Mouse (Mus musculus): Measurements from ENCODE around the gene Parvb. TPM values are rescaled to one million over a fixed set of nuclear protein-coding genes. Genes with fewer than 3 reads are reported as not detected.

Gene Parvb
- total and polyA plus RNA-seq, 3 experiments = 0.04 to 3.9 TPM; not detected in 1

DNA sequence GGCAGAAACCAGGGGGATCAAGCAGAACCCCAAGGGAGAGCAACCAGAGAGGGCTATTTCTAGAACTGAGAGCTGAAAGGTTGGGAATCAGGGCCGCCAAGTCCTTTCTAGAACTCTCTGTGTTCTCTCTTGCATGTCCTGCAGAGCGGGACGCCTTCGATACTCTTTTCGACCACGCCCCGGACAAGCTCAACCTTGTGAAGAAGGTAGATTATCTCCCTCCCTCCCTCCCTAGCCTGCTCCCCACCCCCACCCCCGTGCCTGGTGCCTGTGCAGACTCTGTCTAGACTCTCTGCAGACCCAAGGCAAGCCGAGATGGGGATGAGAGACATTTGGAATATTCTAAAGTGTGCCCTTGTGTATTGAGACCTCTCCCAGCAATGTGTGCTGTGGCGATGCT is 71.4 kb downstream of the Parvb start:
- H3K9me3 ChIP-seq (replicated peaks) = peaks cover 71% of the 10 kb centered on the region
- no peak overlapping the region for H3K4me3 ChIP-seq (ENCODE audit: low read depth, low read length)
- H3K4me1 ChIP-seq (ENCODE audit: insufficient read depth, low read depth, low read length) = no peaks in the 10 kb centered on the region
- no peaks in the 10 kb centered on the region for H3K36me3 ChIP-seq (replicated peaks)
- H3K27me3 ChIP-seq (ENCODE audit: insufficient read depth, low read length) = no peaks in the 10 kb centered on the region
- DNase-seq (ENCODE audit: low spot score) = no peak
- no peak for ATAC-seq (ENCODE audit: extremely low read depth, insufficient number of reproducible peaks, low FRiP score, poor library complexity, severe bottlenecking)
- TF ChIP-seq GATA1 (IDR thresholded peaks at IDR 0.05; ENCODE audit: borderline replicate concordance, low read length) (no peak), CTCF (IDR thresholded peaks at IDR 0.05; ENCODE audit: low read depth, low read length) (no peak), TAL1 (conservative IDR thresholded peaks at IDR 0.05; ENCODE audit: low read depth, low read length) (no peak), GATA2 (IDR thresholded peaks at IDR 0.05; ENCODE audit: borderline replicate concordance, low read depth, low read length) (no peak), POLR2AphosphoS5 (IDR thresholded peaks at IDR 0.05; ENCODE audit: insufficient replicate concordance, low read depth, low read length) (no peak)

DNA sequence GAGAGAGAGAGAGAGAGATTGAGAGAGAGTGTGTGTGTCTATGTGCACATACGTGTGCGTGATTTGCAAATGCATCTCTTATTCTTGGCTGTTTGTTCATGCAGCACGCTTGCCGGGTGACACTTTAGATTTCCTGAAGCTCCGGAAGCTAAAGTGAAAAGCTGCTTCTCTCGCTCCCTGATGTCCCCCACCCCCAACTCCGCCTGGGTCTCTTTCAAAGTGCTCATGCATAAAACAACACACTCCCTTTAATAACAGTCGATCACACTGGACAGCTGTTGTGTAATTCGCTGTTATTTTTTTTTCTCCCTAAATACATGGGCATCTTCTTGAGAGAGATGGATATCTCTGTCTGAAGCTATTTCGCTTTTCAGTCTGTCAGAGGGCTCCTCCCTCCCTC is 73.5 kb downstream of the Parvb start:
- Histone ChIP-seq H3K27me3 (ENCODE audit: insufficient read depth, low read length) (no peaks in the 10 kb centered on the region), H3K36me3 (replicated peaks) (no peaks in the 10 kb centered on the region), H3K4me1 (ENCODE audit: insufficient read depth, low read depth, low read length) (no peaks in the 10 kb centered on the region), H3K4me3 (ENCODE audit: low read depth, low read length) (no peak overlapping the region), H3K9me3 (replicated peaks) (peaks cover 66% of the 10 kb centered on the region)
- TF ChIP-seq TAL1 (conservative IDR thresholded peaks at IDR 0.05; ENCODE audit: low read depth, low read length) = no peak
- TF ChIP-seq GATA1 (IDR thresholded peaks at IDR 0.05; ENCODE audit: borderline replicate concordance, low read length) = no peak
- no peak for TF ChIP-seq CTCF (IDR thresholded peaks at IDR 0.05; ENCODE audit: low read depth, low read length)
- ATAC-seq (ENCODE audit: extremely low read depth, insufficient number of reproducible peaks, low FRiP score, poor library complexity, severe bottlenecking) (no peak), DNase-seq (ENCODE audit: low spot score) (no peak)

DNA sequence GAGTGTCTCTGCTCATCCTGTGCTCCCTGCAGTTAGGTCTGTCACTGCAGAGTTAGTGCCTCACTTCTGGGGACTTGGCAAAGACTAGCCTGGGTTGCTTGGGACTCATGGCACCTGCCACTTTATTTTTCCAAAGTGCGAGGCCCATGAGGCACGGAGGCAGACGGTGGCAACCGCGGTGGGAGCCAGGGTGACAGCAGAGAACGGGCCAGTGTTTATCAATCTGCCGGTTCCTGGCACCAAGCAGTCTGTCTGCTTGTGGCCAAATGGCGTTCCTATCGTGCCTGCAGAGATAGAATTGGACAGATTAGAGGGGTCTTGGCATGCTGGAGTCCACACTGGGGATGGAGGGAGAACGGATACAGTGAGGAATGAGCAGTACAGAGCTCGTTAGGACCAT is 78.4 kb downstream of the Parvb start:
- TF ChIP-seq CTCF (IDR thresholded peaks at IDR 0.05; ENCODE audit: low read depth, low read length) (no peak), GATA1 (IDR thresholded peaks at IDR 0.05; ENCODE audit: borderline replicate concordance, low read length) (no peak), TAL1 (conservative IDR thresholded peaks at IDR 0.05; ENCODE audit: low read depth, low read length) (no peak), GATA2 (IDR thresholded peaks at IDR 0.05; ENCODE audit: borderline replicate concordance, low read depth, low read length) (no peak), POLR2AphosphoS5 (IDR thresholded peaks at IDR 0.05; ENCODE audit: insufficient replicate concordance, low read depth, low read length) (no peak)
- Histone ChIP-seq H3K36me3 (replicated peaks) (no peaks in the 10 kb centered on the region), H3K27me3 (ENCODE audit: insufficient read depth, low read length) (no peaks in the 10 kb centered on the region), H3K4me1 (ENCODE audit: insufficient read depth, low read depth, low read length) (no peaks in the 10 kb centered on the region), H3K4me3 (ENCODE audit: low read depth, low read length) (no peak overlapping the region), H3K9me3 (replicated peaks) (peaks cover 71% of the 10 kb centered on the region)
- ATAC-seq (ENCODE audit: extremely low read depth, insufficient number of reproducible peaks, low FRiP score, poor library complexity, severe bottlenecking) = no peak
- DNase-seq (ENCODE audit: low spot score) = no peak

DNA sequence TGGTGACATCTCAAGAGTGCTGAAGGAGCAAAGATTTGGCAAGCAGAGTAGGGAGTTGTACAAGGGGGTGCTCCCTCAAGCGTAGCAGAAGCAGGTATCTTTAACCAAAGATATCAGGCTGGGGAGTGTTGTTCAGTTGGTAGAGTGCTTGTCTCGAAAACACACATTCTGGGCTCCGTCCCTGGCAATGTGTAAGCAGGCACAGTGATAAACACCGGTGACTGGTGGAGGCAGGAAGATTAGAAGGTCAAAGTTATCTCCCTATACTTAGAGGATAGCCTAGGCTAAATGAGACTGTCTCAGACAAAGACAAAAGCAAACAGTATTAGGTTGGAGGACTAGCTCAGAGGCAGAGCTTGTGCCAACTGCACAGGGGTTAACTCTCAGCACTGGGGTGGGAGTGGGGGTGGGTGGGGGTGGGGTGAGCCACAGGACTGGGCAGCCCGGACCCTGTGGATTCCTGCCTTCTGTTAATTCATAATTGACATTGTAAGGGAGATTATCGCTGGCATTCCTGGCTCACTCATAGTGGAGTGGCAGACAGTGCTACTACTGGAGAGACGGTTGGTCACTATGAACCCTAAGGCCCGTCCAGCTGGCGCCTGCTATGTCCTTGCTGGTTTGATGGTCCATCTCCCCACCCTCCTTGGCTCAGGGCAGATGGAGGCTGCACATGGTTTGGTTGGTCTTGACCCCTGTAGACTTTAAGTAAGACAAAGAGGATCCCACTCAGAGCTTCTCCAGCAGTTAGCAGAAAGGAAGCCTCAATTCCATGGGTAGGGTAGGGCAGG is 79.6 kb downstream of the Parvb start:
- Histone ChIP-seq H3K36me3 (replicated peaks) (no peaks in the 10 kb centered on the region), H3K4me3 (ENCODE audit: low read depth, low read length) (no peak overlapping the region), H3K27me3 (ENCODE audit: insufficient read depth, low read length) (no peaks in the 10 kb centered on the region), H3K9me3 (replicated peaks) (peaks cover 77% of the 10 kb centered on the region), H3K4me1 (ENCODE audit: insufficient read depth, low read depth, low read length) (no peaks in the 10 kb centered on the region)
- ATAC-seq (ENCODE audit: extremely low read depth, insufficient number of reproducible peaks, low FRiP score, poor library complexity, severe bottlenecking) (no peak), DNase-seq (ENCODE audit: low spot score) (no peak)
- no peak for TF ChIP-seq CTCF (IDR thresholded peaks at IDR 0.05; ENCODE audit: low read depth, low read length)
- TF ChIP-seq TAL1 (conservative IDR thresholded peaks at IDR 0.05; ENCODE audit: low read depth, low read length) = no peak
- TF ChIP-seq GATA2 (IDR thresholded peaks at IDR 0.05; ENCODE audit: borderline replicate concordance, low read depth, low read length) = no peak
- TF ChIP-seq GATA1 (IDR thresholded peaks at IDR 0.05; ENCODE audit: borderline replicate concordance, low read length) = no peak
- TF ChIP-seq POLR2AphosphoS5 (IDR thresholded peaks at IDR 0.05; ENCODE audit: insufficient replicate concordance, low read depth, low read length) = no peak

DNA sequence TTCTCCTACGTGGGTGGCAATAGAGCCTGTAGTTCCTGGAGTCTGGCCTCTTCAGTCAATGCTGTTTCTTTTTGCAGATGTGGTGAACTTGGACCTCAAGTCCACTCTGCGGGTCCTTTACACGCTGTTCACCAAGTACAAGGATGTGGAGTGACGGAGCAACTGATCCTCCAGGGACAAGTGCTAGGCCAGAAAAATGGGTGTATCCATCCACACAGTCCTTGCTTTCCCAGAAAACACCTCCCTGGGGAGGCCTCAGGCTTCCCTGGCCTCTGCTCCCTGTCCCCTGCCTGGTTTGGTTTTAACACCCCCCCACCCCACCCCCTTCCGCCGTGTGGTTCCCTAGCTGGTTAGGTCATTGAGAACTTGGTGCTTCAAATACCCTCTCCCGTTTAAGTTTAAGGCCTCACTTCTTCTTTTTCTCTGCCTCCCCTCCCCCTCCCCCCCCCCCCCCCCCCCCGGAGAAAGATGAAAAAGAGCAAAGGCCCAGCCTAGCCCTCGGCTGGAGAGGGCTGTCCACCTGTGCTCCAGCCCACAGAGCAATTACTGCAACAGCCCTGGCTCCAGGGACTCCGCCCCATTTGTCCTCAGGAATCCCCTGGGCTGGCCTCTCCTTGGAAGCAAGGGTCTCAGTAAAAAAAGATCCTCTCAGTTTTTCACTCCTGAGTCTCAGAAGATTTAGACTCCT is 81.2 kb downstream of the Parvb start:
- Histone ChIP-seq H3K27me3 (ENCODE audit: insufficient read depth, low read length) (no peaks in the 10 kb centered on the region), H3K4me1 (ENCODE audit: insufficient read depth, low read depth, low read length) (no peaks in the 10 kb centered on the region), H3K36me3 (replicated peaks) (no peaks in the 10 kb centered on the region), H3K9me3 (replicated peaks) (peaks cover 82% of the 10 kb centered on the region), H3K4me3 (ENCODE audit: low read depth, low read length) (no peak overlapping the region)
- ATAC-seq (ENCODE audit: extremely low read depth, insufficient number of reproducible peaks, low FRiP score, poor library complexity, severe bottlenecking) = no peak
- TF ChIP-seq POLR2AphosphoS5 (IDR thresholded peaks at IDR 0.05; ENCODE audit: insufficient replicate concordance, low read depth, low read length) = no peak
- no peak for TF ChIP-seq GATA2 (IDR thresholded peaks at IDR 0.05; ENCODE audit: borderline replicate concordance, low read depth, low read length)
- TF ChIP-seq GATA1 (IDR thresholded peaks at IDR 0.05; ENCODE audit: borderline replicate concordance, low read length) = no peak
- no peak for TF ChIP-seq TAL1 (conservative IDR thresholded peaks at IDR 0.05; ENCODE audit: low read depth, low read length)
- TF ChIP-seq CTCF (IDR thresholded peaks at IDR 0.05; ENCODE audit: low read depth, low read length) = no peak
- DNase-seq (ENCODE audit: low spot score) = no peak

DNA sequence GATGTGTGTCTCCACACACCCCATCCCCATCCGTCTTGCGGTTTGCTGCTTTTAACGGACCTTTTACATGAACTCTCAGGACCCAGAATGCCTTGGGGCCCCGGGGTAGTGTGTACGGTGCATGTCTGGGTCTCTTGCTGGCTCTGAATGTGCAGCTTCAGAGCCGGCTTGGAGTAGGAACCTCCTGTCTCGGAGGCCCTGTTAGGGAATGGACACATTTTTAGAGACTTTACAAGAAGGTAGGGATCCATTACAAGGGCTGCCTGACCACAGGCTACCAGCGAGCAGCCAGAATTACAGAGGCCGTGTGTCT is 81.7 kb downstream of the Parvb start:
- Histone ChIP-seq H3K4me3 (ENCODE audit: low read depth, low read length) (no peak overlapping the region), H3K36me3 (replicated peaks) (no peaks in the 10 kb centered on the region), H3K4me1 (ENCODE audit: insufficient read depth, low read depth, low read length) (no peaks in the 10 kb centered on the region), H3K9me3 (replicated peaks) (peaks cover 86% of the 10 kb centered on the region), H3K27me3 (ENCODE audit: insufficient read depth, low read length) (no peaks in the 10 kb centered on the region)
- DNase-seq (ENCODE audit: low spot score) (no peak), ATAC-seq (ENCODE audit: extremely low read depth, insufficient number of reproducible peaks, low FRiP score, poor library complexity, severe bottlenecking) (no peak)
- TF ChIP-seq GATA1 (IDR thresholded peaks at IDR 0.05; ENCODE audit: borderline replicate concordance, low read length) = no peak
- no peak for TF ChIP-seq CTCF (IDR thresholded peaks at IDR 0.05; ENCODE audit: low read depth, low read length)

All from G1E (cell line).